Mouse (Mus musculus): ENCODE measurements around the gene Ncam1. TPM values are rescaled to one million over a fixed set of nuclear protein-coding genes. Genes with fewer than 3 reads are reported as not detected.

Gene Ncam1
- total and polyA plus RNA-seq, 3 experiments, result 0.08 TPM; not detected in 2

GRCm38 (mm10) chr9:49744286-49744685, 54.4 kb downstream of the Ncam1 start:
- in situ Hi-C loops (cut with MboI; ENCODE audit: low pct_ligation_motif_present, low pct_unique_long_range_greater_than_20kb, low sequenced_read_pairs), result no loop called here
- H3K9me3 ChIP-seq (replicated peaks; ENCODE audit: low read length), result no peaks in the 10 kb centered on the region
- no peaks in the 10 kb centered on the region for H3K79me2 ChIP-seq (replicated peaks; ENCODE audit: control insufficient read depth, extremely low read depth, insufficient read depth, poor library complexity, severe bottlenecking)
- no peaks in the 10 kb centered on the region for H3K27me3 ChIP-seq (replicated peaks)
- H3K4me2 ChIP-seq (ENCODE audit: insufficient read depth, low read depth, poor library complexity, severe bottlenecking), result no peak overlapping the region
- DNase-seq (ENCODE audit: extremely low read depth), result no peak
- H3K36me3 ChIP-seq (replicated peaks in 1 of 2; ENCODE audit: control insufficient read depth in 1 of 2, insufficient read depth in 1 of 2, low read length in 1 of 2), result no peaks in the 10 kb centered on the region
- no peak overlapping the region for H3K9ac ChIP-seq (ENCODE audit: insufficient read depth, low read depth)
- no peak overlapping the region for H3K4me3 ChIP-seq (replicated peaks in 1 of 3; ENCODE audit: low read depth in 2 of 3, low read length in 2 of 3, poor library complexity in 1 of 3)
- H3K27ac ChIP-seq (ENCODE audit: insufficient read depth, low read depth), result no peak overlapping the region
- TF ChIP-seq GABPA (IDR thresholded peaks at IDR 0.05; ENCODE audit: insufficient replicate concordance, low read depth, low read length) (no peak), JUND (conservative IDR thresholded peaks at IDR 0.05; ENCODE audit: low read depth, low read length) (no peak), MAX (IDR thresholded peaks at IDR 0.05; ENCODE audit: low read length) (no peak), TCF12 (IDR thresholded peaks at IDR 0.05; ENCODE audit: low read depth, low read length) (no peak), NELFE (IDR thresholded peaks at IDR 0.05; ENCODE audit: low read depth, low read length) (no peak), HCFC1 (IDR thresholded peaks at IDR 0.05; ENCODE audit: low read depth, low read length) (no peak), RAD21 (IDR thresholded peaks at IDR 0.05; ENCODE audit: low read depth, low read length) (no peak), ELF1 (IDR thresholded peaks at IDR 0.05; ENCODE audit: low read depth, low read length) (no peak), SMC3 (IDR thresholded peaks at IDR 0.05; ENCODE audit: low read depth, low read length) (no peak), TBP (conservative IDR thresholded peaks at IDR 0.05; ENCODE audit: low read depth, low read length) (no peak), ZNF384 (IDR thresholded peaks at IDR 0.05; ENCODE audit: low read depth, low read length) (no peak), UBTF (IDR thresholded peaks at IDR 0.05; ENCODE audit: low read depth, low read length) (no peak), MAFK (IDR thresholded peaks at IDR 0.05; ENCODE audit: insufficient replicate concordance, low read length) (no peak), ZKSCAN1 (IDR thresholded peaks at IDR 0.05; ENCODE audit: borderline replicate concordance, low read depth, low read length) (no peak), JUN (IDR thresholded peaks at IDR 0.05; ENCODE audit: insufficient read depth, low read depth, low read length) (no peak), PAX5 (IDR thresholded peaks at IDR 0.05; ENCODE audit: low read length) (no peak)
- no peaks in the 10 kb centered on the region for H3K4me1 ChIP-seq (ENCODE audit: control insufficient read depth in 1 of 2, insufficient read depth in 2 of 2)
- dilution Hi-C loops (cut with MboI; ENCODE audit: extremely low pct_ligation_motif_present, extremely low pct_unique_long_range_greater_than_20kb, low sequenced_read_pairs), result no loop called here

GRCm38 (mm10) chr9:49739935-49740334, 58.8 kb downstream of the Ncam1 start:
- no peak overlapping the region for H3K27ac ChIP-seq (ENCODE audit: insufficient read depth, low read depth)
- H3K79me2 ChIP-seq (replicated peaks; ENCODE audit: control insufficient read depth, extremely low read depth, insufficient read depth, poor library complexity, severe bottlenecking), result no peaks in the 10 kb centered on the region
- no peaks in the 10 kb centered on the region for H3K27me3 ChIP-seq (replicated peaks)
- H3K4me3 ChIP-seq (replicated peaks in 1 of 3; ENCODE audit: low read depth in 2 of 3, low read length in 2 of 3, poor library complexity in 1 of 3), result no peak overlapping the region
- H3K4me1 ChIP-seq (ENCODE audit: control insufficient read depth in 1 of 2, insufficient read depth in 2 of 2), result no peaks in the 10 kb centered on the region
- no peaks in the 10 kb centered on the region for H3K36me3 ChIP-seq (replicated peaks in 1 of 2; ENCODE audit: control insufficient read depth in 1 of 2, insufficient read depth in 1 of 2, low read length in 1 of 2)
- H3K9me3 ChIP-seq (replicated peaks; ENCODE audit: low read length), result no peaks in the 10 kb centered on the region
- H3K9ac ChIP-seq (ENCODE audit: insufficient read depth, low read depth), result no peak overlapping the region
- in situ Hi-C loops (cut with MboI; ENCODE audit: low pct_ligation_motif_present, low pct_unique_long_range_greater_than_20kb, low sequenced_read_pairs) (no loop called here), dilution Hi-C loops (cut with MboI; ENCODE audit: extremely low pct_ligation_motif_present, extremely low pct_unique_long_range_greater_than_20kb, low sequenced_read_pairs) (no loop called here)
- TF ChIP-seq RAD21 (IDR thresholded peaks at IDR 0.05; ENCODE audit: low read depth, low read length) (no peak), CTCF (conservative IDR thresholded peaks at IDR 0.05 in 1 of 2, IDR thresholded peaks at IDR 0.05 in 1 of 2; ENCODE audit: low read depth in 2 of 2, low read length in 2 of 2) (no peak), MEF2A (IDR thresholded peaks at IDR 0.05; ENCODE audit: borderline replicate concordance, low read depth, low read length) (no peak), IRF4 (IDR thresholded peaks at IDR 0.05; ENCODE audit: low read depth, low read length) (no peak), PAX5 (IDR thresholded peaks at IDR 0.05; ENCODE audit: low read length) (no peak), MXI1 (IDR thresholded peaks at IDR 0.05; ENCODE audit: low read depth, low read length) (no peak), SIN3A (IDR thresholded peaks at IDR 0.05; ENCODE audit: low read length) (no peak), ZKSCAN1 (IDR thresholded peaks at IDR 0.05; ENCODE audit: borderline replicate concordance, low read depth, low read length) (no peak), BHLHE40 (IDR thresholded peaks at IDR 0.05; ENCODE audit: low read depth, low read length) (no peak), EP300 (IDR thresholded peaks at IDR 0.05; ENCODE audit: low read length) (no peak), POLR2A (IDR thresholded peaks at IDR 0.05; ENCODE audit: low read depth, low read length) (no peak), USF1 (IDR thresholded peaks at IDR 0.05; ENCODE audit: low read depth, low read length) (no peak), ELF1 (IDR thresholded peaks at IDR 0.05; ENCODE audit: low read depth, low read length) (no peak), USF2 (conservative IDR thresholded peaks at IDR 0.05; ENCODE audit: low read depth, low read length) (no peak)
- no peak overlapping the region for H3K4me2 ChIP-seq (ENCODE audit: insufficient read depth, low read depth, poor library complexity, severe bottlenecking)
- no peak for DNase-seq (ENCODE audit: extremely low read depth)
